Mouse (Mus musculus): ENCODE measurements around the gene Chpf2.

GRCm38 (mm10) chr5:24553621-24554244, 32.8 kb upstream of the Chpf2 start:
- TF ChIP-seq CTCF (IDR thresholded peaks at IDR 0.05; ENCODE audit: control insufficient read depth, insufficient read depth, low read length) (no peak), POLR2A (IDR thresholded peaks at IDR 0.05; ENCODE audit: borderline replicate concordance, control insufficient read depth, low read depth, low read length) (no peak)

Measured in bone marrow, adult 2 months (tissue).